Mouse (Mus musculus): ENCODE measurements around the gene Ncoa7. TPM values are rescaled to one million over a fixed set of nuclear protein-coding genes. Genes with fewer than 3 reads are reported as not detected.

Ncoa7 gene
- 6.8 and 7.0 TPM in 2 replicates for polyA plus RNA-seq (2016; fragmentation: Nextera tagmentation; extraction: Ambion mirVana)

DNA sequence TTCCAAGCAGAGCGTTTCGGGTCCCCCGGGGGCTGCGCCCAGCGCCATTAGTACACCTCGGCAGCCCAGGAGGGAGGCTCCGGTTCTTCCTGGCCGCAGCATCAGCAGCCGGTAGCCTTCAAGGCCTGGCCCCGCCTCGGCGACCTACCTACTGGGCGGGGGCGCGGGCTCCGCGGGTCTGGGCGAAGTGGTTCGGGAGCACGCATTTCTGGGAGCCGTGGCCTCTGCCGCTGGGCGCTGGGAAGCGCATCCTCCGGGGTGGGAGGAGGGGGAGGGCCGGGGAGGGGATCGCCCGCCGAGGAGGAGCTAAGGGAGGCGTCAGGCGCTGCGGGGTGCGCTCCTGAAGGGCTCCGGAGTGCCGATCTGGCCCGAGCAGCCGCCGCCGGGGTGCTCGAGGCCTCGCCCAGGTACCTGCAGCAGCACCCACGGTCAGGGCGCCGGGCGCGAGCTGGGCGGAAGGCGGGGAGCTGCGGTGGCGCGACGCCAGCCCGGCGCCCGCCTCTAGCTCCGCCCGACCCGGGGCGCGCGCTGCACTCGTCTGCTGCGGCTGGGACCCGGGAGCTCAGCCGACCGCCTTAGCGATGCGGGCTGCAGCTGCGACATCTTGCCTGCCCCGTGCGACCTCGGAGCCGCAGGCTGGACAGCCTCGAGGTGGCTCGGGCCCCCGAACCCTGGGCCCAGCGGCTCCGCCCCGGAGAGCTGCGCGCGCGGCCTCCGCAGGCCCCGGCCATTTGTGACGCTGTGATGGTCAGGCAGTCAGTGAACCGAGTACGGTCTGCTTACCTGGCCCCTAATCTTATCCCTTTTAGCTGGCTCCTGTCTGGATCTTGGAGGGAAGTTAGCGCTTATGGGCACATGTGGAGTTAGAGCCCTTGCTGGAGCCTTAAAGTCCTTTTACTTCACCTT lies at the start of gene Ncoa7:
Ncoa7 (minus strand) TSS at position 646 of the 906 bp plus-strand sequence.
- no peaks in the 10 kb centered on the region for H3K9me3 ChIP-seq
- DNase-seq (ENCODE audit: low spot score) = peak; percentile 87
- H3K27me3 ChIP-seq (ENCODE audit: insufficient read depth, poor library complexity, severe bottlenecking) = peaks cover 4% of the 10 kb centered on the region; the same call in 1 of the 2 replicates
- WGBS = under 1% methylated on average over 88 of the region's 89 CpGs
- peak within 1 kb of the TSS; percentile 97 for H3K27ac ChIP-seq
- H3K4me3 ChIP-seq = peak within 1 kb of the TSS; percentile 75
- H3K4me1 ChIP-seq (replicated peaks) = peaks cover 12% of the 10 kb centered on the region; the same call in 1 of the 2 replicates
- H3K36me3 ChIP-seq = no peaks in the 10 kb centered on the region

DNA sequence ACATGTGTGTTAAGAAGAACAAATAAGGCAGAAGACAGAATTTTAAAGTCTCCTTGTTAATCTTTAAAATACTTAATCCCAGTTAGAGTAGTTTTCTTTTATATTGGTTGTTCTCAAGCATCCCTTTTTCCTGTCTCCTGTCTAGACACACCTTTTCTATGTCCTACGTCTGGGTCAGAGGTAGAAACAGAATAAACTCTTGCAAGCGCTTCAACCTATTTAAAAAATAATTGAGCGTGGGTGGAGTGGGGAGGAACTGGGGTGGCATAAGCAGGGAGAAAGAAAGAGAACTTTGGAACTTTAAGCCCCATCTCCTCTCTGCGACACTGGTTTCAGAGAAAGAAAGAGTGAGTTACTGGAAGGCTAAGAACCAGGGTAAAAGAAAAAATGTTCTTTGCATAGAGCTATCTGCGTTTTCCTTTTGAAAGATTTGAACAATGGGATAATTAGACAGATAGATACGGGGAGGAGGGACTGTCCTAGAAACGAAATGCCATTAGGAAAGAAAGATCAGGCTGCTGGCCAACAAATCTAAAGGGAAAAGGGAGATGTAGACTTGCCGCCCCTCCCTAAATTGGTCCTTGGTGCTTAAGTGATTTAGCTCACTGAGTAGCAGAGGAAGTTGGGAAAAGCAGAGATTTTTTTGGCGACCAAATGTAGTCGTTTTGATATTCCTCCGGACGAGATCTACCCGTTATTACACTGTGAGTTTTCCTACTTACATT lies 42.1 kb upstream of the Ncoa7 start:
- 11% methylated on average over 13 of the region's 13 CpGs for WGBS
- H3K27ac ChIP-seq = no peak overlapping the region
- no peaks in the 10 kb centered on the region for H3K36me3 ChIP-seq
- DNase-seq (ENCODE audit: low spot score) = no peak
- H3K27me3 ChIP-seq (ENCODE audit: insufficient read depth, poor library complexity, severe bottlenecking) = peaks cover 61% of the 10 kb centered on the region
- H3K4me1 ChIP-seq (replicated peaks) = peaks cover 32% of the 10 kb centered on the region
- H3K4me3 ChIP-seq = 0 out of 2 replicates have a peak overlapping the region, but pooled peaks have one; percentile 70
- no peaks in the 10 kb centered on the region for H3K9me3 ChIP-seq

DNA sequence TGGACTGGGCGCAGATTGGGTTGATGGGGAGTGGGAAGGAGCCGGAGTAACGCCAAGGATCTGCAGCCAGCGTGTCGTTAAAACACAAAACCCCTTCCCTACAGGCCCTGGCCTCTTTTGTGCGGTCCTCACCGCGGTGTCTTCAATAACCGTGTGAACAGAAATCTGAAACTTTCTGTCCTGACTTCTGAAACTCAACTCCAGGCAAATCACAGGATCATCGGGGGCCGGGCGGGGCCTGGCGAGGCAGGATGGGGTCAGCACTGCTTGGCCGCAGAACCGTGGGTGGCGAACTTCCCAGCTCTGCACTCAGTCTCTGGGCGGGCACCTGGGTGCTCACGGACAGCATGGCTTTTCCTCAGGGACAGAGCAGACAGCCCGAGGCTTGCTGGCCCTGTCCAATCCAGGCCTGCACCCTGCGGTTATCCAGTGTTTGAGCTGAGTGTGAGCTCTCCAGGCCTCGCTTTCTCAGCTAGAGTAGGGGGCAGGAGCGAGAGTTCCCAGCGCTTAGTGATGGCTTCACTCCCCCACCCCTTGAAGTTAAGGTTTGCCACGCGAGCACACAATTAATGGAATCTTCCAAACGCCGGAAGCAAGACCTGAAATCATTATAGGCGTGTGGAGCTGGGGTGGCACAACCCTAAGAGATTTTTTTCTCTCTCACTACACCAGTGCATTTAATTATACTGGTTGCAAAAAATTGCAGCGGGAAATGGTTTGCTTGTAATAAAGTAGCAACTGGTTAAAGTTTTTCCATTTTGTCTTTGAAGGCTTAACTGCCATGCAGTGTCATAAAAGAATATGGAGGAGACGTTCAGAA lies 41.3 kb upstream of the Ncoa7 start:
- Histone ChIP-seq H3K27me3 (ENCODE audit: insufficient read depth, poor library complexity, severe bottlenecking) (peaks cover 61% of the 10 kb centered on the region), H3K27ac (peak overlapping the region; percentile 84), H3K4me3 (peak overlapping the region; percentile 70), H3K4me1 (replicated peaks) (peaks cover 32% of the 10 kb centered on the region), H3K9me3 (no peaks in the 10 kb centered on the region), H3K36me3 (no peaks in the 10 kb centered on the region)
- DNase-seq (ENCODE audit: low spot score) = peak; percentile 67
- WGBS = 2% methylated on average over 30 of the region's 30 CpGs

DNA sequence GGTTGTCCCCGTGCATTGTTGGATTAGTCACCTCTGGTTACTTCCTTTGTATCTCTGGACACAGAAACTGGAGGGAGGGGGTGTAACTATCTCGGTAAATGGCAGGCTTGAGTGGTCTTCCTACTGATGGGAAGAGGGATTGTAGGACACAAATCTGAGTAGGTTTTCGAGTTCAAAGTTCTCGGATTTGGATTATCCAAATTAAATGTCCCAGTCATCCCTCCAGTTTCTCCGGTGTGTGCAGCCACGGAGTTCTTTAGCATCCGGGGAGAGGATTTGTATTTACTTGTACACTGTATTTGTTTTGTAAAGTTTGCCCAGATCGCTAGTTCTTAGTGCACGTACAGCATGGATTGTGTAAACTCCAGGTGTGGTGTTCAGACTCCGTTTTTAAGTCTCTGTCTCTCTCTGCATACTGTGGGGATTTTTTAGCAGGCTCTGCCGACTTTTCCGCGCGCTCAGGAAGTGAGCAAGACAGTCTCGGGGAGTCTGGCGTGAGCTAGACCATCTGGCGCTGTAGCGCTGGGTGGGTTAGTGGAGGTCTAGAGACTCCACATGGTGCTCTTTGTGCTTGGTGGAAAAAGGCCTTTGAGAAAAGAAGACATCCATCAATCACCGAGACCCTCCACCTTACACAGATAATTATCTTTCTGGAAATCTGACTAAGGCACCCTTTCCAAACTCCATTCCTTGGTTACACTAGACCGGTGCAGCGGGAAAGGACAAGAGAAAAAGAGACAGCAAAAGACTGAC lies 40.5 kb upstream of the Ncoa7 start:
- H3K36me3 ChIP-seq = no peaks in the 10 kb centered on the region
- peaks cover 32% of the 10 kb centered on the region for H3K4me1 ChIP-seq (replicated peaks)
- H3K9me3 ChIP-seq = no peaks in the 10 kb centered on the region
- peaks cover 61% of the 10 kb centered on the region for H3K27me3 ChIP-seq (ENCODE audit: insufficient read depth, poor library complexity, severe bottlenecking)
- H3K4me3 ChIP-seq = peak overlapping the region; percentile 70
- peak overlapping the region; percentile 84 for H3K27ac ChIP-seq
- under 1% methylated on average over 21 of the region's 21 CpGs for whole genome bisulfite sequencing
- DNase-seq (ENCODE audit: low spot score) = peak; percentile 66

DNA sequence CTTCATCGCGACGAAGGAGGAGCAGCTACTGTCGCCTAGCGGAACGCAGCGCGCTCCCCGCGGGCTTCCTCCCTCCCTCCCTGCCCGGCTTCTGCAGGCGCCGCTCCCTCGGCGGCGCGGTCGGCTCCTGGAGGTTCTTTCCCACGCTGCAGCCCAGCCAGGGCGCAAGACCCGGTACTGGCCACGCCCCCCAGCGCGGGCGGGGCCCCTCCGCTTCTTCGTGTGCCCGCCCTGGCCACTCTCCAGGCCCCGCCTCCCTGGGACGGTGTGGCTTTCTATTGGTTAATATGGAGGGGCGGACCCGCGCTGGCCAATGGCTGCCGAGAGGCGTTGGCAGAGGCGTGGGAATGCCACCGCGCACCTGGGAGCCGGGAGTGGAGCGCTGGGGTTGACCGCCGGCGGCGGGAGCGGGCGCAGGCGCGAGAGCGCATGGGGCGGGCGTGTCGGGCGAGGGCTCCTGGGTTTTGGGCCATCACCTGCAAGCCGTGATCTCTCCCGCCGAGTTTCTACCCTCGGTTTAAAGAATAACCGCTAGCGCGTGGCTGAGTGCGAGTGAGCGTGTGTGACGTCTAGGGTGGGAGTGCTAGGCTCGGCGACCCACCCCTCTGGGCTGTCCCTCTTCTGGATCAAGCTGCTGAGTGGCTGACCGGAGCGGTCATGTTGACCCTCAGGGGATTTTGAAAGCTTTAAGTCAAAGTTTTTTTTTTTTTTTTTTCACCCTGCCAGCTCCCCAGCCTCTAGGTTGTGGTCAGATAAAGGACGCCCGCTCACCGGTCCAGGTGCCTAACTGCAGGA lies 39.7 kb upstream of the Ncoa7 start, which contains the start of gene Hey2:
Hey2 (minus strand) TSS at position 159 of the 795 bp plus-strand sequence.
- peak within 1 kb of the TSS; percentile 70 for H3K4me3 ChIP-seq
- peaks cover 32% of the 10 kb centered on the region for H3K4me1 ChIP-seq (replicated peaks)
- peak within 1 kb of the TSS; percentile 84 for H3K27ac ChIP-seq
- peaks cover 61% of the 10 kb centered on the region for H3K27me3 ChIP-seq (ENCODE audit: insufficient read depth, poor library complexity, severe bottlenecking)
- no peaks in the 10 kb centered on the region for H3K9me3 ChIP-seq
- peak; percentile 98 for DNase-seq (ENCODE audit: low spot score)
- H3K36me3 ChIP-seq = no peaks in the 10 kb centered on the region
- under 1% methylated on average over 70 of the region's 70 CpGs for WGBS

DNA sequence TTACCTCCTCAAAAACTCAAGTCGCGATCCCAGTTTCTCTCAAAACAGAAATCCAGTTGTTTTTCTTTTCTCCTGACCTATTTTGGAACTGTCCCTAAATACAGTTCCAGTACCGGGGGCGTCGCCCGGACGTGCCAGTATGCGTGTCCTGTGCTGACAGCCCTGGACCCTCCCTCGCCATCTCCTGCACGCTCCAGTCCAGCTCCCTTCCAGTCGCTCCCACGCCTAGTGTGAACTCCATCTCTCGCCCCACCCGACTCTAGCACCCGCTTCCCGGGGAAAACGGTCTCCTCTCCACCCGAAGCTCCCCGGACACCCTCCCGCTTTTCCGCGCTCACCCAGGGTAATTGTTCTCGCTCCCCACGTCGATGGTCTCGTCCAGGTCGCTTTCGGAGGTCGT lies 39.1 kb upstream of the Ncoa7 start:
- under 1% methylated on average over 29 of the region's 29 CpGs for WGBS
- H3K36me3 ChIP-seq = no peaks in the 10 kb centered on the region
- H3K9me3 ChIP-seq = no peaks in the 10 kb centered on the region
- peak overlapping the region; percentile 70 for H3K4me3 ChIP-seq
- peak overlapping the region; percentile 84 for H3K27ac ChIP-seq
- H3K4me1 ChIP-seq (replicated peaks) = peaks cover 32% of the 10 kb centered on the region
- no peak for DNase-seq (ENCODE audit: low spot score)
- H3K27me3 ChIP-seq (ENCODE audit: insufficient read depth, poor library complexity, severe bottlenecking) = peaks cover 59% of the 10 kb centered on the region

DNA sequence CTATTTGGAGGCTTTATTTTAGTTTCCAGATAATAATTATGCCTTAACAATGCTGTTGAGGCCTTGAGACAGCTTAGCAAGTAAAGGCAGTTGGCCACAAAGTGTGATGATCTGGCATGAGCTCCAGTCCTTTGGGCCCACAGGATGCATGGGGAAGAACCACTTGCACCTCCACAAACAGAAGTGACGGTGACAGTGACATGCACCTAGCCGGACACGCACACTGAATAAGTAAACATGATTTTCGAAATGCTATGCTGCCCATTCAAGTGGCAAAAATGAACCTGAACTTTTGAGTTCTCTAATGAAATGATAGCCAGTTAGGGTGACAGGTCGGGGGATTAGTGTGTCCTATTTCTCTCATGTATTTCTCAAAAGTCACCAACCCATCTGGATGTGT lies 37.7 kb upstream of the Ncoa7 start:
- Histone ChIP-seq H3K36me3 (no peaks in the 10 kb centered on the region), H3K4me1 (replicated peaks) (peaks cover 32% of the 10 kb centered on the region), H3K9me3 (no peaks in the 10 kb centered on the region), H3K4me3 (0 out of 2 replicates have a peak overlapping the region, but pooled peaks have one; percentile 70), H3K27me3 (ENCODE audit: insufficient read depth, poor library complexity, severe bottlenecking) (peaks cover 45% of the 10 kb centered on the region), H3K27ac (no peak overlapping the region)
- DNase-seq (ENCODE audit: low spot score) = no peak
- 82% methylated on average over 5 of the region's 5 CpGs for WGBS

DNA sequence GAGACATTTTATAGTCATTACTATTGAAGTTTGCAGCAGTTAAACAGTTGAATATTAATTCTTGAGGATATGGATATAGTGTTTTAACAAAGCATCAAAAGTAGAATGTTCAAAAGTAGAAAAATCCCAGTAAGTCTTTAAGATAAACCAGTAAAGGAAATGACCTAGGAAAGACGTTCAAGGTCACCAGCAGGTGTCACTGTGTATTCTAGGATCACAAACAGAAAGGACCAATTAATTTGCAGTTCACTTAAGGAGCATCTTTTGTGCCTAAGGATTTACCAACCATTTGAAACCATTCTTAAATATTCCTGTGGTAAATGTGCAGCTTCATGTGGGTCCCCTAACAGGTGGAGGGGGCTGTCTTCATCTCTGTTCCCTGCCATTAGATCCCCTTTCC lies 35.1 kb upstream of the Ncoa7 start:
- H3K4me3 ChIP-seq = no peak overlapping the region
- peaks cover 5% of the 10 kb centered on the region; the same call in 1 of the 2 replicates for H3K36me3 ChIP-seq
- H3K4me1 ChIP-seq (replicated peaks) = peaks cover 11% of the 10 kb centered on the region; the same call in 1 of the 2 replicates
- WGBS = 2% methylated on average over 1 of the region's 1 CpGs
- no peak overlapping the region for H3K27ac ChIP-seq
- no peak for DNase-seq (ENCODE audit: low spot score)
- peaks cover 22% of the 10 kb centered on the region for H3K27me3 ChIP-seq (ENCODE audit: insufficient read depth, poor library complexity, severe bottlenecking)
- no peaks in the 10 kb centered on the region for H3K9me3 ChIP-seq

DNA sequence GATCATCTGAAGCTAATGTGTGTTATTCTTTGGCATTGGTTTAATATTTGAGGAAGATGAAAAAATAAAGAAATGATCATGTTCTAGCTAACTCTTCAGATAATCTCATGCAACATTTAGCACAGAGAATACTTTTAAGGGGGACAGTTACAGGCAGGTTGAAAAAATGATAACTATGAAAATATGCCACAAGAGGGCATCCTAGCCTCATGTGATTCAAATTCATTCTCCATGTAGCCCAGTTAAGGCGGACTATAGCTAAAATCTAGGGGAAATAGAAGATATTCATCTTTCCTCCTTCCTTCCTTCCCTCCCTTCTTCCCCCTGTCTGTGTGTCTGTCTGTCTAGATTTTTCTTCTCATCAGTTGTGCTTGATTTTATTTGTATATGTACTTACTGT lies 21.9 kb upstream of the Ncoa7 start:
- 13% methylated on average over 1 of the region's 1 CpGs for WGBS
- H3K27ac ChIP-seq = no peak overlapping the region
- no peaks in the 10 kb centered on the region for H3K4me1 ChIP-seq (replicated peaks)
- no peaks in the 10 kb centered on the region for H3K9me3 ChIP-seq
- H3K36me3 ChIP-seq = no peaks in the 10 kb centered on the region
- DNase-seq (ENCODE audit: low spot score) = no peak
- no peaks in the 10 kb centered on the region for H3K27me3 ChIP-seq (ENCODE audit: insufficient read depth, poor library complexity, severe bottlenecking)
- H3K4me3 ChIP-seq = no peak overlapping the region

DNA sequence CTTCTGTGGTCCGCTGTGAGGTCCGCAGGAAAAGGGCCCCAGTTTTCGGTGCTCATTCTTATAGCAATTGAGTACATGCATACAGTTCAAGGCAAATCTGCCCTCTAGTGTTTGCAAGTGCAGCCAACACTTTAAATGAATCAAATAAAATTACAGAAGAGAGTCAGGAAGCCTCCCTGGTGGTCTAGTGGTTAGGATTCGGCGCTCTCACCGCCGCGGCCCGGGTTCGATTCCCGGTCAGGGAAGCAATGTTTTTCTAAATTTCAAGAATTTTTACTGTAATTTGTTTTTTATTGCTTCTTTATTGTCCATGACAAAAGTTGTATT lies 7.8 kb upstream of the Ncoa7 start:
- H3K9me3 ChIP-seq = no peaks in the 10 kb centered on the region
- WGBS = 12% methylated on average over 11 of the region's 11 CpGs
- no peaks in the 10 kb centered on the region for H3K36me3 ChIP-seq
- H3K4me3 ChIP-seq = peak overlapping the region; percentile 44
- no peaks in the 10 kb centered on the region for H3K27me3 ChIP-seq (ENCODE audit: insufficient read depth, poor library complexity, severe bottlenecking)
- peak; percentile 75 for DNase-seq (ENCODE audit: low spot score)
- peaks cover 3% of the 10 kb centered on the region; the same call in 1 of the 2 replicates for H3K4me1 ChIP-seq (replicated peaks)
- no peak overlapping the region for H3K27ac ChIP-seq

DNA sequence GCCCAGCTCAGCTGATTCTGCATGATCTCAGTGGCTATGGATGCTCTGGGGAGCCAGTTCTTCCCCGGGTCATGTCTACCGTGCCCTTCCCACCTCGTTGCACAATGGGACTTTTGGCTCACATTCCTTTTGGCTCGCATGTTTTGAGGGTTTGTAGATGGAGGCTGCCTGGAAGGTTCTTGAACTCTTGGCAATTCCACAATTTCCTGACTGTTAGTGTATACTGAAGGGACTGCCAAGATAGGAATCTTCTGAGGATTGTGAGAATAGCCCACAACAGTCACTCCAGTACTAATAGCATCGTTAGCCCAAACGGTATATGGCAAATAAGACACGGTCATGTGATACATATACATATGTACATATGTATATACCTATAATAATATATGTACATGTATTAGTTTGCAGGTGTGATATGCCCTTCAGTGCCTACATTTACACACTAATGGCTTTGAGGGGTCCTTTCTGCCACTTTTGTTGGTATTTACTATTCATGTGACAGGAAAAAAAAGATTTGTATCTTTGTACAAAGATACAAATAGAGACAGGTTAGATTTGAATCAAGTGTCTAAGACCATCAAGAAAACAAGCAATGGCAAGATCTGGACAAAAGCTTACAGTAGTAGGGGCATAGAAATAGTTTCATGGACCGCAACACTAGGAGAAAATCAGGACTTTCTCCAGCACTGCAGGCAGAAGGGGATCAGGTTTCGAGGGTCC lies 7.3 kb upstream of the Ncoa7 start:
- Histone ChIP-seq H3K27me3 (ENCODE audit: insufficient read depth, poor library complexity, severe bottlenecking) (no peaks in the 10 kb centered on the region), H3K36me3 (no peaks in the 10 kb centered on the region), H3K9me3 (no peaks in the 10 kb centered on the region), H3K4me1 (replicated peaks) (peaks cover 3% of the 10 kb centered on the region; the same call in 1 of the 2 replicates), H3K4me3 (peak overlapping the region; percentile 44), H3K27ac (no peak overlapping the region)
- 43% methylated on average over 9 of the region's 9 CpGs for WGBS
- no peak for DNase-seq (ENCODE audit: low spot score)

Measured in hindbrain, embryonic 10.5 days (tissue).